Mouse (Mus musculus): ENCODE measurements around the gene Gaa.
"Not testable (repeated sequence)": the region's sequence is repeated elsewhere in the genome, so short reads cannot be mapped to it uniquely, and the experiment has no call there.

The Gaa gene

DNA sequence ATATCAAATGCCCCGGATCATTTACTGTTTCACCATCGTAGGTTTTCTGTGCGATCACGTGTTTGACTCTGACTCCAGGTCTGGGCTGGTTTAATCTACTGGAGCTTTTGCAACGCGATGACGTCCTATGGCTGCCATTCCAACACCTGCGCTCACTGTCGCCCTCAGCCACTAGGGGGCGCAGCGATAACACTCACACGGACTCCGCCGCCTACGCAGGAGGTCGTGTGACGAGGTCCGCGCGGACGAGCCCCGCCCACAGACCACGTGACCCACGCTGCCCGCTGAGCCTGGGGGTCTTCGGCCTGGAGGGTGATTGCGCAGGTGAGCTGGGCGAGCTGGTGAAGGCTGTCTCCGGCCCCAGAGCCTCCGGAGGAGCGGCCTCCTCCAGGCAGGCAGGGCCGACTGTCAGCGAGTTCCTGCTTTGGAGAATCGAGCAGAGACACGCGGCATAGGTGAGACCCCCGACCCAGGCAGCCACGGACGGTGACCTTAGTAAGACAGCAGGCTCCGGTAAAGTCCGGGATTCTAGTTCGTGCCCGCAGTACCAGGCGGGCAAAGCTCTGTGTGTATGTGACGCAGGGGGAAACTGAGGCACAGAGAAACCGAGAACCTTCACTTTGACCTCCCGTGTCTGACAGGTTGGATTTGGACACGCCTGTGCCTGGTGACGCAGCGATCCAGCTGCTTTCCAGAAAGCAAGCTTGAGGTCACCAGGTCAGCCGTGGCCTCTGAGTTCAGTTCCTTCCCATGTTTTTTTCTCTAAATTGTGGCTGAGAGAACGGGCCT, at the start of gene Gaa:
Gaa (plus strand) TSS at position 120 of the 789 bp plus-strand sequence.
- peak; percentile 96 for DNase-seq

DNA sequence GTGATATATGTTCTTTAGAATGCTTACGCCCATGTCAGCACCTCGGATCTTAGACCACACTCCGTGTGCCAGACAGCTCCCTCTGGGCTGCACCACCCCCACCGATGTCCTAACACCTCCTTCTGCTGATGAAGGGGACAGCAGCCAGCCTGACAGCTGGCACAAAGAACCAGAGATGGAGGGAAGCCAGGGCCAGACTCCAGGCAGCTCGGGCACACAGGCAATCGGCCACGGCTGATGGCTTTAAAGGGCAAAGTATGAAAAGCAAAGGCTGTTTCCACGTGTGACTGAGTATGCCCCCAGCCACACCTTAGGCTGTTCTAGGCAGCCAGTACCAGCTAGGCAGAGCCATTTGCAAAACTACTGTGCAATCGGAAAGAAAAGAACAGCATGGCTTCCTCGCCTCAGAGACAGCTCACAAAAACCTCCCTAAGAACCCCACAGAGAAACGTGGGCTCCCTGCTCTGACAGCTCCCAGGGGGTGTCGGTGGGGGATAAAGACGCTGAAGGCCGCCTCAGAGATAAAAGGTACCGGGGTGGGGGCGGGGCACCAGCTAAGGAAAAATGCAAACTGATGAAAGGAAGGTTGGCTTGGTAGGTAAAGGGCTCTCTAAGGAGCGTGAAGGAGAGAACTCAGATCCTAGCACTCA, 47.7 kb upstream of the Gaa start:
- DNase-seq: peak; percentile 75

DNA sequence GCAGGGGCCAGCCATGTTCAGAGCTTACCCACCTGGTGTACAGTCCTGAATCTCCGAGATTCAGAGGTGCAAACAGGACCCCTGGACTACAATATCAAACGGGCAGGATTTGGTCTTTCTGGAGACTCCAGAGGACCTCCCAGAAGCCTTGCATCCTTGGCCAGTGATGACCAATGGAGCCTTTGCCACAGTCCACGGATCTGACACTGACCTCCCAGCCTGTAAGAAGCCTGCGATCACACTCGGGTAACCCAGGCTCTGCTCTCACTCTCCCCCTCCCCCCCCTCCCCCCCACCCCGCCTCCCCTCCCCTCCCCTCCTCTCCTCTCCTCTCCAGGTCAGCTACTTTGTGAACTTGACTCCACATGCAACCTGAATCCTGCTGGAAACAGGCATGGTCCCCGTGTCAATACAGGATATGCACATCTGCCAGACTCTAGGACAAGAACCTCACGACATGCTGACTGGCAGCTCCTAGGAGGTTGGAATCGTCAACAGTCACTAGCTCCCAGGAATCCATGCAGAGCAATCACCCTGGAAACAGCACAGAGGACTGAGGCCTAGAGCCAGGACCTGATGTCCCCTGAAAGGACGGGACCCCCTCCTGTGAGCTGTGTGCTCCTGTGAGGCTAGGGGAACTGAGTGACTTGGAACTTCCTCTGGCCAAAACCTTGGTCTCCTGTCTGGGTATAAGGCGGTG, 45.7 kb upstream of the Gaa start:
- DNase-seq: no peak

DNA sequence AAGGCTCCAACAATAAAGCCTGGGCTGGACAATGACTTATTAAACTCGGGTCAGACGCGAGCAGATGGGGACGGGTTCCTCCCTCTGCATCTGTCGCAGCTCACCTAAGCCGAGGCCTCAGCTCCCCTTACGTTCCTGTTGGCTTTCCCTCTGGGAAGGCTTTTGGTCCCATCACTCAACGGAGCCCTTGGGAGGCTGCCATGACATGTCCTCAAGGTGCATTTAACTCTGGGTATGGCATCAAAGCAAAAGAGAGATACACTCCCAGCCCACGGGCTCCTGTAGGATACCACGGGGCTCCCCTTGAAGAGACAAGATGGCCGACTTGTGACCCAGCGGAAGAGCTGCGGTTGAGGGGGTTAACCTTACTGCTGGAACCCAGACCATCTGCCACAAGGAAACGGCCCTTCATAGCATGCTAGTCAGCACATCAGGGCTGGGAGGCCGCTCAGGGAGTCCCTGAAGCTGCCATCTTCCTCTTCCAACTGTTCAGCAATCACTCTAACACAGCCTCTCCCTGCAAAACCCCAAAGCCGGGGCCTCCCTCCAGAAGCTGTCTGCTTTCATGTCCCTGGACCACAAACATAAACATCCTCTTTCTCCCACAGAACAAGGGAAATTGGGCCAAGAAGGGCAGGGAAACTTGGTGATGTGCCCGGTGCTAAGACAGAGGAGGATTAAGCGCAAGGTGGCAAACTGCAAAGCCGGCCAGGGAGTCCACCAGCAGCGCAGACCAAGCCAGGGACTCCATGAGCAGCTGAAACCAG, 44.4 kb upstream of the Gaa start:
- DNase-seq: no peak

GRCm38 (mm10) chr11:119224926-119225325, 42.8 kb upstream of the Gaa start:
- DNase-seq: no peak

DNA sequence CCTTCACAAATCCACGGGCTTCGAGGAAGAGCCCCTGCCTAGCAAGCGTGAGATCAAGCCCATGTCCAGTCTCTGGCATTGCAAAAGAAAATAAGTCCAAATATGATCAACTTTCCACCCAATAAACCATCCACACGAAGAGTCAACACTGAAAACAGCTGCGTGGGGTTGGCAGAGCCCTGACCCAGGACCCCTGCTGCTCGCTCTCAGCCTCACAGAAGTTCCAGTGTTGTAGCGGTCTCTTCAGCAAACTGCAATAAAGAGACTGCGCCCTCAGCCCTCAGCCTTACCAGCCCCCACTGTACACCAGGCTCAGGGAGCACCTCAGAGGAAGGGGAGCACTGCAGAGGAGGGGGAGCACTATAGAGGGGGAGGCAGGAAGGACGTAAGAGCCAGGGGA, 42.1 kb upstream of the Gaa start:
- DNase-seq: no peak

DNA sequence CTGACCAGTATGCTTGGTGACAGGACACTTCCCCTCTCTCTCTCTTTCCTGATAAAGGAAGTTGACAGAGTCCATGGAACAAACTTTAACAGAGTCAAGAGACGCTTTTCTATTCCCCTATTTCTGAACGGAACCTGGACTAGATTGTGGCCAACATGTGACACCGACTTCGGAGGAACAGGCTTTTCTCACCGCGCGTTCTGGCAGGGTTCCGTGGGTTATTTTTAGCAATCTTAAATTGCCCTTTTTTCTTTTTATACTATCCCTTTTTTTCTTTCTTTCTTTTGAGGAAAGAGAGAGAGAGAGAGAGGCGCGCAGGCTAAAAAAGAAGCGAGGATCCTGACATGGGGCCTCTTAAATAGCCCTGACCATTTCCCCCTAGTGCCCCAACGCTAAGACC, 40.1 kb upstream of the Gaa start:
- no peak for DNase-seq

- DNase-seq: peak; percentile 63
Measured at GRCm38 (mm10) chr11:119228091-119228781, 39.5 kb upstream of the Gaa start, which contains the start of the genes Tbc1d16 and Ccdc40. Tbc1d16 (minus strand) TSS chr11:119228499. Ccdc40 (plus strand) TSS chr11:119228572.

DNA sequence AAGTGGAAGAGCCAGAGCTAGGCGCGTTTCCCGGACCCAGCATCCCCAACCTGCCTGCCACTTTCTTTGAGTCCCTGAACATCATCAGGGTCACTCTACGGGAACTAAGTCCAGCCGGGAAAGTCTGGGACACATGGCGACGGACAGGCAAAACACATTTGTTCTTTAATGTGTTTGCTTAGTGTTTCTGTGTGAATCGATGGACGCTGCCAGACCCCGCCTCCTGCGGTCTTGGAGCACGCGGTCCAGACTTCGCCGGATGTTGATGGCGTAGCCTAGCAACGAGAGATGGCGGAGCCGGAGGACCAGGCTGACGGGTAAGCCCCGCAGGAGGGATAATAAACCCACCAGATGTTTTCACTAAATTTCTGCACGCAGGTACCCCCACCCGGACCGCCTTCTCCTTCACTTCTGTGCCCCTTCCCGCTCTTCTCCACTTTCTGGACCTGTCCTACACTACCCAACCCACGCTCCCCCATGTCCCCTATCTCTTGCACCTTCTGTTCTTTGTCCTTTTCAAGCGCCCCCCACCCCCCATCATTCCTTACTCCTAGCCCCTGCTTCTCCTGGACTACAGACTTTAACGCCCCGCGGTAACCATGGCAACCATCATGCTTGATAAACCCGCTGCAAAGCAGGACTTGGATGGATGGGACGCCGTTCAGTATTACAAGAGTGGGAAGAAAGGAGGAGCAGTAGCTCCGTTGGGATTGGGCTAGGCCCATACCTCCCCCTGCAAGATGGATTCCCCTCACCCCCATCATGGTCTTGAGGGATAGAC, 38.7 kb upstream of the Gaa start:
- peak; percentile 59 for DNase-seq

DNA sequence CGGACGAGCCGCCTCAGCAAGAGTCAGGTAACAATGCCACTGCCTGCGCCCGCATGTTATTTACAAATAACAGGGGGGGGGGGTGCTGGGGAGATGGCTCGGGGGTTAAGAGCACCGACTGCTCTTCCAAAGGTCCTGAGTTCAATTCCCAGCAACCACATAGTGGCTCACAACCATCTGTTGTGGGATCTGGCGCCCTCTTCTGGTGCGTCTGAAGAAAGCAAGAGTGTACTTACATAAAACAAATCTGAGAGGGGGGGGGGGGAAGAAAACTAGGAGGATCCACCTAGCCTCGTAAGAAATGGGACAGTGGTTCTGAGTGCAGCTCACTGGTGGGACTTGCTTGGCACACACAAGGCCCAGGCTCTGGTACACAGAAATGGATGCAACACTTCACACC, 32.9 kb upstream of the Gaa start:
- DNase-seq: no peak

- no peak for DNase-seq
Measured at GRCm38 (mm10) chr11:119235596-119235995, 32.1 kb upstream of the Gaa start.

DNA sequence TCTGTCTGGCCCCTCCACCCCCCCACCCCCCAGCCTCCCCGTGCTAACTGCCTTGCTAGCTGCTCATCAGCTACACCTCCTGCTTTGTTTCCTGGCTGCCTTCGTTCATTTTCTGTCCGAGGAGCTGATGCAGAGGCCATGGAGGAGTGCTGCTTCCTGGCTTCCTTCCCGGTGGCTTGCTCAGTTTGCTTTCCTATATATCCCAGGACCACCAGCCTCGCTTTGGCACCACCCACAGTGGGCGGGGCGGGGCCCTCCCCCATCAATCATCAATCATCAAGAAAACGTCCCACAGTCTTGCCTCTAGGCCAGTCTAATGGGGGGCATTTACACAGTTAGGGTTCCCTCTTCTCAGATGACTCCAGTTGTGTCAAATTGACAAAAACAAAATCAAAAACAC, 31.3 kb upstream of the Gaa start:
- no peak for DNase-seq

GRCm38 (mm10) chr11:119237007-119237406, 30.7 kb upstream of the Gaa start:
- no peak for DNase-seq

GRCm38 (mm10) chr11:119237568-119238304, 30.0 kb upstream of the Gaa start:
- no peak for DNase-seq

- no peak for DNase-seq
Measured at GRCm38 (mm10) chr11:119238305-119238721, 29.4 kb upstream of the Gaa start.

GRCm38 (mm10) chr11:119239480-119239879, 28.2 kb upstream of the Gaa start:
- no peak for DNase-seq

DNA sequence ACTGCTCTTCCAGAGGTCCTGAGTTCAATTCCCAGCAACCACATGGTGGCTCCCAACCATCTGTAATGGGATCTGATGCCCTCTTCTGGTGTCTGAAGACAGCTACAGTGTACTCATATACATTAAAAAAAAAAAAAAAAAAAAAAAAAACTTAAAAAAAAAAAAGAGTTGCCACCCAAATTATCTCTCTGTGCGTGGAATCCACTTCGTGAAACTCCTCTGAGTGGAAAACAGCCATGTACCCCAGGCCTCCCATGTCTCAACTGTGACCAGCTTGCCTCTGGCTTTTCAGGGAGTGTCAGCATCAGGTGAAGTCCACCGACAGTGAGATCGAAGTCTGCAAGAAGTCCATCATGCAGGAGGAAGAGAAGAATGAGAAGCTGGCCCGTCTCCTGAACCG, 22.1 kb upstream of the Gaa start:
- not testable (repeated sequence) for DNase-seq

DNA sequence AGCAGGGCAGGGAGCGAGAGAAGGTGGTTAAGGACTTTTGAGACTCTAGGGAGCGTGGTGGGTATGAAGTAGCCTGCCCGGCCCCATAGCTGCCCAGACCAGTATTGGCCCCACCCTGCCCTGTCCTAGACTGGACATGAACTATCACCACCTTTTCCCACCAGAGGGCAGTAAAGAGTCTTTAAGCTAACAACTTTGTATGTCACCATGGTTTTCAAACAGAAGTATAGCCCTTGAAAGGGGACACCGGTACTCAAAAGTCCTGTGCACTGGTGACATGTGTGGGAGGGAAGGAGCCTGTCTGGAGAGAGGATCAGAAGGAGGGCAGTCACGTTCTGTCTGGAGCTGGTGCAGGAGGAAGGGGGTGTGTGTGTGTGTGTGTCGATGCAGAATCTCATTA, 18.7 kb upstream of the Gaa start:
- no peak for DNase-seq

DNA sequence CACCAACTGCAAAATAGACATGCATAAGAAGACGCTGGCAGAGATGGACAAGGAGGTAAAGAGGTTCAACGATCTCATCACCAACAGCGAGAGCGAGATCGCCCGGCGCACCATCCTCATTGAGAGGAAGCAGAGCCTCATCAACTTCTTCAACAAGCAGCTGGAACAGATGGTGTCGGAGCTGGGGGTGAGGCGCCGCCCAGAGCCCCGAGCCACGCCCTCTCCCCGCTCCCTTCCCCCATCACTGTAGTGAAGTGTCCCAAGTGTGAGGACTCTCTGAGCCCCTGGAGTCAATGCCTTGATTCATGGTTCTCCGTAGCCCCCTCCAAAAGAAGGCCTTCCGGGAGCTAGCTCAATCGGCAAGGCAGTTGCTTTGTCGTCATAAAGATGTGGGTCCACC, 16.7 kb upstream of the Gaa start:
- DNase-seq: no peak

GRCm38 (mm10) chr11:119252854-119253541, 14.7 kb upstream of the Gaa start:
- no peak for DNase-seq

All from right cerebral cortex, adult 18-20 months (tissue).